Comparison of ENCODE assay signal across 10 mouse cellular contexts in genomic region chr11:82392341-82392740, GRCm38 (mm10). TPM values are rescaled to one million over a fixed set of nuclear protein-coding genes. Genes with fewer than 3 reads are reported as not detected.
DNase-seq lines count a peak whose midpoint lies in the region; ATAC-seq and TF ChIP-seq lines count a peak whose summit lies in the region.
"Had no signal": no experiment of that assay in that cellular context is flagged by ENCODE, and none has a peak within 500 bp of the region (broad histone marks: within the 10 kb centered on the region; RNA-seq: fewer than 3 reads in every experiment).

No protein-coding gene starts in this region.

- no peak overlapping the region for H3K27ac ChIP-seq in kidney, postnatal 0 days
- H3K27ac ChIP-seq in neural tube, embryonic 15.5 days (replicated peaks): 0 out of 2 replicates have a peak overlapping the region, but pooled peaks have one; percentile 6
- H3K27ac ChIP-seq in liver, embryonic 12.5 days: no peak overlapping the region

- ATAC-seq in kidney, postnatal 0 days (replicated peaks; ENCODE audit: low FRiP score, low read depth): no peak
- ATAC-seq in frontal cortex, adult (ENCODE audit: low TSS enrichment): peak; percentile 57
- no peak for ATAC-seq in neural tube, embryonic 15.5 days (ENCODE audit: low FRiP score)
- no peak for ATAC-seq in liver, embryonic 12.5 days

- no peak overlapping the region for H3K4me3 ChIP-seq in kidney, postnatal 0 days (replicated peaks; ENCODE audit: low read depth, low read length)
- H3K4me3 ChIP-seq in neural tube, embryonic 15.5 days (replicated peaks): no peak overlapping the region
- no peak overlapping the region for H3K4me3 ChIP-seq in liver, embryonic 12.5 days
- H3K4me3 ChIP-seq: erythroblast, embryonic 14.5 days had no signal

- H3K36me3 ChIP-seq in kidney, postnatal 0 days (ENCODE audit: insufficient read depth, low read length): no peaks in the 10 kb centered on the region
- no peaks in the 10 kb centered on the region for H3K36me3 ChIP-seq in neural tube, embryonic 15.5 days
- no peaks in the 10 kb centered on the region for H3K36me3 ChIP-seq in liver, embryonic 12.5 days

- H3K27me3 ChIP-seq in kidney, postnatal 0 days (ENCODE audit: insufficient read depth, low read length): peaks cover 42% of the 10 kb centered on the region
- H3K27me3 ChIP-seq in neural tube, embryonic 15.5 days (replicated peaks): peaks cover 18% of the 10 kb centered on the region; the same call in 1 of the 2 replicates
- peaks cover 72% of the 10 kb centered on the region for H3K27me3 ChIP-seq in liver, embryonic 12.5 days (replicated peaks)

- peaks cover 23% of the 10 kb centered on the region for H3K4me1 ChIP-seq in kidney, postnatal 0 days (replicated peaks; ENCODE audit: insufficient read depth, low read length)
- peaks cover 50% of the 10 kb centered on the region for H3K4me1 ChIP-seq in neural tube, embryonic 15.5 days
- 0 out of 2 replicates have a peak, but pooled peaks cover 5% of the 10 kb centered on the region for H3K4me1 ChIP-seq in liver, embryonic 12.5 days

- H3K9ac ChIP-seq in kidney, postnatal 0 days (ENCODE audit: low read depth, low read length): no peak overlapping the region
- no peak overlapping the region for H3K9ac ChIP-seq in neural tube, embryonic 15.5 days (replicated peaks)
- H3K9ac ChIP-seq in liver, embryonic 12.5 days: no peak overlapping the region

- no peak overlapping the region for H3K4me2 ChIP-seq in kidney, postnatal 0 days (ENCODE audit: low read length)
- H3K4me2 ChIP-seq in neural tube, embryonic 15.5 days: peak overlapping the region; percentile 98
- H3K4me2 ChIP-seq in liver, embryonic 12.5 days: no peak overlapping the region

- DNase-seq in kidney, postnatal 0 days (ENCODE audit: low spot score): no peak
- DNase-seq in kidney, adult 18-20 months: no peak
- DNase-seq in cerebellum, adult 8-10 months: peak; percentile 20
- DNase-seq in spleen, adult 12 weeks (ENCODE audit: low spot score): no peak
- no peak for DNase-seq in B cell, adult 2 months
- DNase-seq: lung, adult 18-20 months had no signal

- H3K9me3 ChIP-seq in kidney, postnatal 0 days (replicated peaks; ENCODE audit: low read length): no peaks in the 10 kb centered on the region
- no peaks in the 10 kb centered on the region for H3K9me3 ChIP-seq in neural tube, embryonic 15.5 days (replicated peaks)
- H3K9me3 ChIP-seq in liver, embryonic 12.5 days (replicated peaks): no peaks in the 10 kb centered on the region

- WGBS in kidney, postnatal 0 days: 61% methylated on average over 3 of the region's 3 CpGs
- WGBS in neural tube, embryonic 15.5 days: 49% methylated on average over 3 of the region's 3 CpGs
- WGBS in liver, embryonic 12.5 days (ENCODE audit: insufficient replicate concordance): 41% methylated on average over 3 of the region's 3 CpGs

- TF ChIP-seq CTCF in kidney, postnatal 0 days (IDR thresholded peaks at IDR 0.05; ENCODE audit: low read depth): peak; percentile 42; the same call in 1 of the 2 replicates

RNA-seq across cellular contexts. Expression of gene Tmem132e, which starts 3.6 kb away (rescaled TPM):
- polyA plus RNA-seq in kidney, postnatal 0 days (2015; fragmentation: Nextera tagmentation; extraction: Ambion mirVana): 0.18 and 0.31 TPM in 2 replicates
- polyA plus RNA-seq in neural tube, embryonic 15.5 days (2015; fragmentation: Nextera tagmentation; extraction: Ambion mirVana): 5.1 and 5.7 TPM in 2 replicates
- polyA plus RNA-seq in liver, embryonic 12.5 days (2016; fragmentation: Nextera tagmentation; extraction: Ambion mirVana): 0.26 and 0.52 TPM in 2 replicates
- polyA plus RNA-seq: erythroblast, embryonic 14.5 days had no signal
